Mouse (Mus musculus) embryo, embryonic 11.5 days (tissue): Measurements from ENCODE around the gene C2cd2l.

Experiments
- DNase-seq: peaks from one replicate; pipeline ENCODE4 v3.0.0-alpha.2; 2012; ENCODE audit warnings: low read depth, low spot score

C2cd2l gene

GRCm38 (mm10) chr9:44267319-44268026, 52.6 kb downstream of the C2cd2l start:
- no peak for DNase-seq

- no peak for DNase-seq
Observed at GRCm38 (mm10) chr9:44266478-44267226, 53.4 kb downstream of the C2cd2l start.

- no peak for DNase-seq
Observed at GRCm38 (mm10) chr9:44261388-44261787, 58.7 kb downstream of the C2cd2l start.
